Mouse (Mus musculus) left cerebral cortex, adult 18-20 months (tissue): ENCODE results near the gene Hist1h2ae. TPM values are rescaled to one million over a fixed set of nuclear protein-coding genes. Genes with fewer than 3 reads are reported as not detected.
A peak's percentile ranks its signal among the peaks of the same experiment; 100 is the strongest.
"Not testable (repeated sequence)": the region's sequence is repeated elsewhere in the genome, so short reads cannot be mapped to it uniquely, and the experiment has no call there.

Experiments used
- DNase-seq, 2 experiments: peaks; one replicate each; pipeline ENCODE4 v3.0.0; 2021 to 2022; ENCODE audit warnings: low spot score in 2 of 2, mixed read lengths in 1 of 2
- total RNA-seq, 2 experiments: library from RNA; stranded (reverse); gene quantifications; 2 replicates each; pipeline ENCODE4 v1.2.3; 2021

The Hist1h2ae gene
- total RNA-seq, 2 experiments from 2014 or later, result 4.3 to 7.1 TPM

GRCm38 (mm10) chr13:23584331-23584730 lies 13.3 kb upstream of the Hist1h2ae start:
- DNase-seq, result no peak

- DNase-seq, result no peak
These were observed 12.5 kb upstream of the Hist1h2ae start for GRCm38 (mm10) chr13:23583387-23584068.

- DNase-seq, result no peak
These were observed 11.4 kb upstream of the Hist1h2ae start for GRCm38 (mm10) chr13:23582219-23583056.

GRCm38 (mm10) chr13:23581408-23582218 lies 10.6 kb upstream of the Hist1h2ae start, which contains the start of gene Hist1h4d:
Hist1h4d (plus strand) TSS chr13:23581598.
- peak; percentile 95 to 96 for DNase-seq

GRCm38 (mm10) chr13:23577835-23578234 lies 6.8 kb upstream of the Hist1h2ae start:
- no peak for DNase-seq

GRCm38 (mm10) chr13:23576906-23577639 lies 6.1 kb upstream of the Hist1h2ae start:
- no peak for DNase-seq

- DNase-seq, result no peak
These were observed 5.4 kb upstream of the Hist1h2ae start for GRCm38 (mm10) chr13:23576351-23576881.

- not testable (repeated sequence) for DNase-seq
These were observed 4.9 kb upstream of the Hist1h2ae start for GRCm38 (mm10) chr13:23575864-23576313.

- DNase-seq, result peak; percentile 53 to 71
These were observed 4.3 kb upstream of the Hist1h2ae start, which contains the start of gene Hist1h3d for GRCm38 (mm10) chr13:23575271-23575851. Hist1h3d (plus strand) TSS chr13:23575763.

GRCm38 (mm10) chr13:23574546-23575170 lies 3.6 kb upstream of the Hist1h2ae start:
- DNase-seq, result not testable (repeated sequence)

- peak; percentile 79 to 89 for DNase-seq
These were observed 3.0 kb upstream of the Hist1h2ae start, which contains the start of the genes Hist1h2bf and Hist1h2ad for GRCm38 (mm10) chr13:23573898-23574524. Hist1h2bf (minus strand) TSS chr13:23574196. Hist1h2ad (plus strand) TSS chr13:23574381.

GRCm38 (mm10) chr13:23573034-23573897 lies 2.2 kb upstream of the Hist1h2ae start:
- DNase-seq, result not testable (repeated sequence)

GRCm38 (mm10) chr13:23572218-23573033 lies 1.4 kb upstream of the Hist1h2ae start:
- DNase-seq, result no peak

GRCm38 (mm10) chr13:23571504-23572217 lies 641 bp upstream of the Hist1h2ae start:
- not testable (repeated sequence) for DNase-seq

GRCm38 (mm10) chr13:23570261-23571021 lies 579 bp downstream of the Hist1h2ae start:
- not testable (repeated sequence) for DNase-seq
